Mouse (Mus musculus): ENCODE data around the gene Gm20671.
"Not testable (repeated sequence)": the region's sequence is repeated elsewhere in the genome, so short reads cannot be mapped to it uniquely, and the experiment has no call there.

Gm20671 gene

GRCm38 (mm10) chr5:32785313-32785915, 41.5 kb downstream of the Gm20671 start, which contains the start of gene Pisd:
Gene Pisd (minus strand): TSS chr5:32785646.
- in situ Hi-C loops (cut with MboI, MseI) = no loop called here

- in situ Hi-C loops (cut with MboI, MseI) = no loop called here
Measured at GRCm38 (mm10) chr5:32784726-32785125, 42.2 kb downstream of the Gm20671 start.

GRCm38 (mm10) chr5:32781596-32781995, 45.3 kb downstream of the Gm20671 start:
- in situ Hi-C loops (cut with MboI, MseI) = no loop called here

GRCm38 (mm10) chr5:32778168-32778567, 48.7 kb downstream of the Gm20671 start:
- in situ Hi-C loops (cut with MboI, MseI) = no loop called here

GRCm38 (mm10) chr5:32772361-32772760, 54.5 kb downstream of the Gm20671 start:
- in situ Hi-C loops (cut with MboI, MseI) = no loop called here

GRCm38 (mm10) chr5:32767636-32768373, 59.1 kb downstream of the Gm20671 start:
- in situ Hi-C loops (cut with MboI, MseI) = no loop called here

- in situ Hi-C loops (cut with MboI, MseI) = no loop called here
Measured at GRCm38 (mm10) chr5:32767004-32767403, 59.9 kb downstream of the Gm20671 start.

- in situ Hi-C loops (cut with MboI, MseI) = no loop called here
Measured at GRCm38 (mm10) chr5:32761566-32762140, 65.3 kb downstream of the Gm20671 start.

GRCm38 (mm10) chr5:32760787-32761186, 66.1 kb downstream of the Gm20671 start:
- in situ Hi-C loops (cut with MboI, MseI) = no loop called here

GRCm38 (mm10) chr5:32760352-32760751, 66.6 kb downstream of the Gm20671 start:
- in situ Hi-C loops (cut with MboI, MseI) = not testable (repeated sequence)

- in situ Hi-C loops (cut with MboI, MseI) = no loop called here
Measured at GRCm38 (mm10) chr5:32759662-32760061, 67.2 kb downstream of the Gm20671 start.

GRCm38 (mm10) chr5:32756141-32756540, 70.8 kb downstream of the Gm20671 start:
- in situ Hi-C loops (cut with MboI, MseI) = no loop called here

GRCm38 (mm10) chr5:32751736-32752135, 75.2 kb downstream of the Gm20671 start:
- in situ Hi-C loops (cut with MboI, MseI) = no loop called here

- in situ Hi-C loops (cut with MboI, MseI) = no loop called here
Measured at GRCm38 (mm10) chr5:32748936-32749335, 78.0 kb downstream of the Gm20671 start.

GRCm38 (mm10) chr5:32747650-32748375, 79.1 kb downstream of the Gm20671 start:
- in situ Hi-C loops (cut with MboI, MseI) = no loop called here

- in situ Hi-C loops (cut with MboI, MseI) = no loop called here
Measured at GRCm38 (mm10) chr5:32745705-32746655, 80.9 kb downstream of the Gm20671 start.

GRCm38 (mm10) chr5:32742149-32742548, 84.8 kb downstream of the Gm20671 start:
- in situ Hi-C loops (cut with MboI, MseI) = no loop called here

GRCm38 (mm10) chr5:32741377-32741776, 85.5 kb downstream of the Gm20671 start:
- in situ Hi-C loops (cut with MboI, MseI) = not testable (repeated sequence)

GRCm38 (mm10) chr5:32740850-32741249, 86.1 kb downstream of the Gm20671 start:
- in situ Hi-C loops (cut with MboI, MseI) = not testable (repeated sequence)

GRCm38 (mm10) chr5:32740138-32740537, 86.8 kb downstream of the Gm20671 start:
- in situ Hi-C loops (cut with MboI, MseI) = no loop called here

- in situ Hi-C loops (cut with MboI, MseI) = not testable (repeated sequence)
Measured at GRCm38 (mm10) chr5:32736770-32737169, 90.1 kb downstream of the Gm20671 start.
